Mouse (Mus musculus) liver, embryonic 14.5 days (tissue): ENCODE results near the gene Ptpra.

ENCODE experiments used
- CTCF ChIP-seq: IDR thresholded peaks from 2 replicates; pipeline ENCODE4 v1.5.1; 2016; ENCODE audit warnings: antibody characterized with exemption, low read depth, control low read depth
- EP300 ChIP-seq: IDR thresholded peaks from 2 replicates; pipeline ENCODE4 v1.6.1; 2016; ENCODE audit warnings: antibody characterized with exemption, low read depth

GRCm38 (mm10) chr2:130450434-130450796, 337 bp downstream of the Ptpra start:
- TF ChIP-seq CTCF (no peak), EP300 (no peak)
